Mouse (Mus musculus): ENCODE measurements around the gene Ssr2. TPM values are rescaled to one million over a fixed set of nuclear protein-coding genes. Genes with fewer than 3 reads are reported as not detected.
A peak's percentile ranks its signal among the peaks of the same experiment; 100 is the strongest.

The Ssr2 gene
- polyA plus RNA-seq, 1 experiment, result 77.2 TPM

- WGBS, result 65% methylated on average over 64 of the region's 64 CpGs
- no peak overlapping the region for H3K27ac ChIP-seq (ENCODE audit: insufficient read depth, low read length)
- TF ChIP-seq POLR2A (IDR thresholded peaks at IDR 0.05; ENCODE audit: low read depth, low read length) (no peak; the same call in 1 of the 2 replicates), CTCF (IDR thresholded peaks at IDR 0.05; ENCODE audit: extremely low read depth, insufficient read depth, insufficient read length, insufficient replicate concordance) (no peak)
- no peaks in the 10 kb centered on the region for H3K36me3 ChIP-seq (ENCODE audit: control insufficient read depth, insufficient read depth, low read length)
- H3K27me3 ChIP-seq (ENCODE audit: control insufficient read depth, insufficient read depth, low read length), result peaks cover 5% of the 10 kb centered on the region; the same call in 1 of the 2 replicates
- no peak for DNase-seq (ENCODE audit: low read depth in 1 of 2, low spot score in 2 of 2)
- H3K4me1 ChIP-seq (ENCODE audit: control insufficient read depth, insufficient read depth, insufficient read length), result peaks cover 2% of the 10 kb centered on the region
- H3K4me3 ChIP-seq (ENCODE audit: extremely low read depth, insufficient read depth, insufficient read length), result peak overlapping the region; percentile 51; the same call in 1 of the 2 replicates
Measured at GRCm38 (mm10) chr3:88536103-88536930, 39.4 kb upstream of the Ssr2 start.

GRCm38 (mm10) chr3:88537146-88537545 lies 38.5 kb upstream of the Ssr2 start:
- DNase-seq (ENCODE audit: low read depth in 1 of 2, low spot score in 2 of 2), result no peak
- Histone ChIP-seq H3K36me3 (ENCODE audit: control insufficient read depth, insufficient read depth, low read length) (no peaks in the 10 kb centered on the region), H3K27me3 (ENCODE audit: control insufficient read depth, insufficient read depth, low read length) (peaks cover 5% of the 10 kb centered on the region; the same call in 1 of the 2 replicates), H3K4me1 (ENCODE audit: control insufficient read depth, insufficient read depth, insufficient read length) (peaks cover 2% of the 10 kb centered on the region), H3K27ac (ENCODE audit: insufficient read depth, low read length) (no peak overlapping the region), H3K4me3 (ENCODE audit: extremely low read depth, insufficient read depth, insufficient read length) (no peak overlapping the region)
- TF ChIP-seq CTCF (IDR thresholded peaks at IDR 0.05; ENCODE audit: extremely low read depth, insufficient read depth, insufficient read length, insufficient replicate concordance) (no peak), POLR2A (IDR thresholded peaks at IDR 0.05; ENCODE audit: low read depth, low read length) (no peak)
- 95% methylated on average over 6 of the region's 6 CpGs for WGBS

GRCm38 (mm10) chr3:88538271-88539145 lies 37.2 kb upstream of the Ssr2 start:
- Histone ChIP-seq H3K4me1 (ENCODE audit: control insufficient read depth, insufficient read depth, insufficient read length) (peaks cover 2% of the 10 kb centered on the region), H3K27ac (ENCODE audit: insufficient read depth, low read length) (no peak overlapping the region), H3K4me3 (ENCODE audit: extremely low read depth, insufficient read depth, insufficient read length) (no peak overlapping the region), H3K36me3 (ENCODE audit: control insufficient read depth, insufficient read depth, low read length) (no peaks in the 10 kb centered on the region), H3K27me3 (ENCODE audit: control insufficient read depth, insufficient read depth, low read length) (no peaks in the 10 kb centered on the region)
- DNase-seq (ENCODE audit: low read depth in 1 of 2, low spot score in 2 of 2), result no peak
- 84% methylated on average over 9 of the region's 9 CpGs for WGBS
- no peak for TF ChIP-seq POLR2A (IDR thresholded peaks at IDR 0.05; ENCODE audit: low read depth, low read length)
- no peak for TF ChIP-seq CTCF (IDR thresholded peaks at IDR 0.05; ENCODE audit: extremely low read depth, insufficient read depth, insufficient read length, insufficient replicate concordance)

GRCm38 (mm10) chr3:88539397-88539796 lies 36.3 kb upstream of the Ssr2 start:
- TF ChIP-seq CTCF (IDR thresholded peaks at IDR 0.05; ENCODE audit: extremely low read depth, insufficient read depth, insufficient read length, insufficient replicate concordance), result no peak
- no peak for TF ChIP-seq POLR2A (IDR thresholded peaks at IDR 0.05; ENCODE audit: low read depth, low read length)
- 85% methylated on average over 3 of the region's 3 CpGs for WGBS
- Histone ChIP-seq H3K36me3 (ENCODE audit: control insufficient read depth, insufficient read depth, low read length) (no peaks in the 10 kb centered on the region), H3K27me3 (ENCODE audit: control insufficient read depth, insufficient read depth, low read length) (no peaks in the 10 kb centered on the region), H3K4me1 (ENCODE audit: control insufficient read depth, insufficient read depth, insufficient read length) (peaks cover 8% of the 10 kb centered on the region), H3K4me3 (ENCODE audit: extremely low read depth, insufficient read depth, insufficient read length) (no peak overlapping the region), H3K27ac (ENCODE audit: insufficient read depth, low read length) (no peak overlapping the region)
- DNase-seq (ENCODE audit: low read depth in 1 of 2, low spot score in 2 of 2), result no peak

- 82% methylated on average over 5 of the region's 5 CpGs for WGBS
- H3K4me3 ChIP-seq (ENCODE audit: extremely low read depth, insufficient read depth, insufficient read length), result no peak overlapping the region
- DNase-seq (ENCODE audit: low read depth in 1 of 2, low spot score in 2 of 2), result no peak
- no peaks in the 10 kb centered on the region for H3K36me3 ChIP-seq (ENCODE audit: control insufficient read depth, insufficient read depth, low read length)
- H3K27ac ChIP-seq (ENCODE audit: insufficient read depth, low read length), result no peak overlapping the region
- peaks cover 13% of the 10 kb centered on the region for H3K4me1 ChIP-seq (ENCODE audit: control insufficient read depth, insufficient read depth, insufficient read length)
- no peaks in the 10 kb centered on the region for H3K27me3 ChIP-seq (ENCODE audit: control insufficient read depth, insufficient read depth, low read length)
- TF ChIP-seq CTCF (IDR thresholded peaks at IDR 0.05; ENCODE audit: extremely low read depth, insufficient read depth, insufficient read length, insufficient replicate concordance) (no peak), POLR2A (IDR thresholded peaks at IDR 0.05; ENCODE audit: low read depth, low read length) (no peak)
Measured at GRCm38 (mm10) chr3:88540085-88540484, 35.6 kb upstream of the Ssr2 start.

- TF ChIP-seq CTCF (IDR thresholded peaks at IDR 0.05; ENCODE audit: extremely low read depth, insufficient read depth, insufficient read length, insufficient replicate concordance) (no peak), POLR2A (IDR thresholded peaks at IDR 0.05; ENCODE audit: low read depth, low read length) (no peak)
- H3K4me1 ChIP-seq (ENCODE audit: control insufficient read depth, insufficient read depth, insufficient read length), result peaks cover 17% of the 10 kb centered on the region
- H3K36me3 ChIP-seq (ENCODE audit: control insufficient read depth, insufficient read depth, low read length), result no peaks in the 10 kb centered on the region
- no peak overlapping the region for H3K4me3 ChIP-seq (ENCODE audit: extremely low read depth, insufficient read depth, insufficient read length)
- WGBS, result 89% methylated on average over 7 of the region's 7 CpGs
- H3K27ac ChIP-seq (ENCODE audit: insufficient read depth, low read length), result no peak overlapping the region
- no peaks in the 10 kb centered on the region for H3K27me3 ChIP-seq (ENCODE audit: control insufficient read depth, insufficient read depth, low read length)
- no peak for DNase-seq (ENCODE audit: low read depth in 1 of 2, low spot score in 2 of 2)
Measured at GRCm38 (mm10) chr3:88541622-88542401, 33.9 kb upstream of the Ssr2 start.
